Mouse (Mus musculus) myocyte (in vitro differentiated cells): Measurements from ENCODE around the gene Topaz1. TPM values are rescaled to one million over a fixed set of nuclear protein-coding genes. Genes with fewer than 3 reads are reported as not detected.

Experiments
- H3K27me3 ChIP-seq: one replicate; pipeline ENCODE4 v1.6.1; 2011; ENCODE audit not compliant: control insufficient read depth, insufficient read depth, insufficient read length
- H3K36me3 ChIP-seq: one replicate; pipeline ENCODE4 v1.6.1; 2011; ENCODE audit not compliant: control insufficient read depth, insufficient read depth
- H3K4me2 ChIP-seq: one replicate; pipeline ENCODE4 v1.6.1; 2011; ENCODE audit warnings: low read depth, control low read depth
- H3K4me3 ChIP-seq: one replicate; pipeline ENCODE4 v1.5.1; 2011; ENCODE audit warnings: mild to moderate bottlenecking, control low read depth, moderate library complexity
- H3K79me2 ChIP-seq: one replicate; pipeline ENCODE4 v1.6.1; 2011; ENCODE audit not compliant: control insufficient read depth, insufficient read depth
- H3ac ChIP-seq: one replicate; pipeline ENCODE4 v1.6.1; 2011; ENCODE audit not compliant: control insufficient read depth, insufficient read length
- CEBPB ChIP-seq: IDR thresholded peaks from 2 replicates; pipeline ENCODE4 v1.6.1; 2011; ENCODE audit warnings: mild to moderate bottlenecking, moderate library complexity; ENCODE audit not compliant: poor library complexity, insufficient read depth, severe bottlenecking
- E2F4 ChIP-seq: IDR thresholded peaks from one replicate; pipeline ENCODE4 v1.6.1; 2011; ENCODE audit warnings: mild to moderate bottlenecking, control low read depth, moderate library complexity; ENCODE audit not compliant: insufficient read depth
- MAX ChIP-seq: IDR thresholded peaks from one replicate; pipeline ENCODE4 v1.6.1; 2011; ENCODE audit warnings: low read depth, mild to moderate bottlenecking, control low read depth
- MYOD1 ChIP-seq, 3 experiments: IDR thresholded peaks; one replicate each; pipeline ENCODE4 v1.6.1; 2011; ENCODE audit warnings: control low read depth in 2 of 3, low read depth in 2 of 3, mild to moderate bottlenecking in 2 of 3, moderate library complexity in 1 of 3; ENCODE audit not compliant: insufficient read length in 2 of 3, control insufficient read depth in 1 of 3
- MYOG ChIP-seq, 3 experiments: IDR thresholded peaks; one replicate each; pipeline ENCODE4 v1.6.1; 2011; ENCODE audit warnings: control low read depth in 2 of 3, low read depth in 2 of 3, mild to moderate bottlenecking in 2 of 3; ENCODE audit not compliant: insufficient read length in 2 of 3, control insufficient read depth in 1 of 3, insufficient read depth in 1 of 3
- POLR2A ChIP-seq: IDR thresholded peaks from one replicate; pipeline ENCODE4 v1.6.1; 2011; ENCODE audit warnings: low read depth, mild to moderate bottlenecking, control low read depth, moderate library complexity; ENCODE audit not compliant: insufficient read length
- POLR2AphosphoS2 ChIP-seq: IDR thresholded peaks from one replicate; pipeline ENCODE4 v1.6.1; 2011; ENCODE audit warnings: low read depth, control low read depth; ENCODE audit not compliant: insufficient read length
- REST ChIP-seq: IDR thresholded peaks from one replicate; pipeline ENCODE4 v1.6.1; 2011; ENCODE audit warnings: mild to moderate bottlenecking, control low read depth, moderate library complexity; ENCODE audit not compliant: insufficient read depth, insufficient read length
- SRF ChIP-seq: IDR thresholded peaks from one replicate; pipeline ENCODE4 v1.6.1; 2011; ENCODE audit warnings: low read depth; ENCODE audit not compliant: control insufficient read depth, insufficient read length
- TCF12 ChIP-seq: IDR thresholded peaks from one replicate; pipeline ENCODE4 v1.6.1; 2011; ENCODE audit warnings: mild to moderate bottlenecking, control low read depth; ENCODE audit not compliant: poor library complexity, insufficient read depth, severe bottlenecking
- TCF3 ChIP-seq: IDR thresholded peaks from one replicate; pipeline ENCODE4 v1.6.1; 2011; ENCODE audit warnings: low read depth, control low read depth; ENCODE audit not compliant: insufficient read length
- USF1 ChIP-seq: IDR thresholded peaks from one replicate; pipeline ENCODE4 v1.6.1; 2011; ENCODE audit warnings: low read depth, mild to moderate bottlenecking, control low read depth, moderate library complexity
- polyA plus RNA-seq: library from polyadenylated mRNA; unstranded; fragments of >200 nt; fragmentation: generic; extraction: Trizol; gene quantifications from one replicate; pipeline ENCODE4 v1.2.1, GENCODE M21; 2012; ENCODE audit warnings: missing spikeins

Topaz1 gene
- polyA plus RNA-seq, 1 experiment = not detected

DNA sequence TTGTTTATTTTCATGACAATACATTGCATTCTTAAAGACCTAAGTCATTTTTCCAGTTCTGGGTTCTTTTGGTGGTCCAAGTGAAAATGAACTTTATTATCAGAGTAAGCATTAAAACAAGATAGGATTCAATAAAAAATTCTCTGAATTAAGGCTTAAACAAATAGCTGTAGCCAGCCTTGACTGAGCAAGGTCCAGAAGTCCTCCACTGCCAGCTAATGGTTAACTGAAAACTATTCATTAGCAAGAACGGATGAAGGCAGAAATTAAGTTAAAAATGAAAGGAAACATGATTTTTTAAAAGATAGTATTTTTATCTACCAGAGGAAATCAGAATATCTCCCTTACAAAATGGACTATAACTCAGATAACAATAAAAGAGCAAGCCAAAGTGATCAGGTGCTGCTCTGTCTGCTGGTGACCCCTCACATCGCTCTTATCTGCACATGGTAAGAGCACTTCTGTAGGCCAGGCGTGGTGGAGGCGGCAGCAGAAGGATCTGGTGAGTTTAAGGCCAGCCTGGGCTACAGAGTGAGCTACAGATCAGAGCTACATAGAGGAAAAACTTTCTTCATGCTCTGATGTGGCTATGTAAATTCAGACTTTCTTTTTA, 68.2 kb downstream of the Topaz1 start:
- peaks cover 6% of the 10 kb centered on the region for H3K36me3 ChIP-seq
- no peak for TF ChIP-seq TCF12
- TF ChIP-seq USF1 = no peak
- no peak for TF ChIP-seq SRF
- TF ChIP-seq MYOG (IDR thresholded peaks at IDR 0.05; ENCODE audit: control insufficient read depth in 1 of 3, insufficient read depth in 1 of 3, insufficient read length in 2 of 3, low read depth in 2 of 3) = no peak
- no peak for TF ChIP-seq REST
- TF ChIP-seq MYOD1 (IDR thresholded peaks at IDR 0.05; ENCODE audit: control insufficient read depth in 1 of 3, insufficient read length in 2 of 3, low read depth in 2 of 3) = no peak
- TF ChIP-seq E2F4 = no peak
- no peak for TF ChIP-seq TCF3
- TF ChIP-seq MAX = no peak
- no peak for TF ChIP-seq CEBPB
- no peak overlapping the region for H3K4me2 ChIP-seq
- no peak overlapping the region for H3K4me3 ChIP-seq
- H3K79me2 ChIP-seq = no peaks in the 10 kb centered on the region
- no peaks in the 10 kb centered on the region for H3K27me3 ChIP-seq
- H3ac ChIP-seq = no peak overlapping the region

DNA sequence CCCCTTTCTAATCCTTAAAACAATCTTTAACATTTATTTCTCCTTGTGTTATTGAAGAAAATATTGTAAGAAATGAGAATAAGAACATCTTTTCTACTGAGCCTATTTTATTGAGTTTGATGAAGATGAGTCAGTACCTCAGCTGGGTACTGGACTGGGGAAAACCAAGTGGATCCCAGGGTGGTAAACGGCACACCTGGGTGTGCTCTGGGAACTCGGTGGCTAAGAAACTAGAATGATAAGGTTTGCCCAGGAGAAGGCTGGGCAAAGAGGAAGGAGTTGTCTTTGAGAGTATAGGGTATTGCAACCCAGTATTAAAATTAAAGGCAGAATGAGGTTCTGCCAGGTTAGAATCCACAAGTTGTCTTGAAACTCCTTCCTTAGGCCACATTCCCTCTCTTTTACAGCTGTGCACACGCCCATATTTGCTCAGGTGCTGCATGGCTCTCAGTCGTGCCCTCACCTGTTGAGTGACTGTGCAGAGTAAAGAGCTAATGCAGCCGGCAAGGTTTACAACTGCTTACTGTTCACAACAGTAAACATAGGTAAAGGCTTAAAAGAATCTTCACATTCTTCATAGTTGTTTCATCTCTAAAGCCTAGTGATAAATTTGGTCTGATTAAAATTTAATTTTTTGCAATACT, 76.3 kb downstream of the Topaz1 start:
- peaks cover 8% of the 10 kb centered on the region for H3K36me3 ChIP-seq
- no peaks in the 10 kb centered on the region for H3K27me3 ChIP-seq
- no peak for TF ChIP-seq USF1
- no peak for TF ChIP-seq SRF
- no peak for TF ChIP-seq CEBPB
- TF ChIP-seq POLR2AphosphoS2 = no peak
- TF ChIP-seq REST = no peak
- no peak for TF ChIP-seq MYOG (IDR thresholded peaks at IDR 0.05; ENCODE audit: control insufficient read depth in 1 of 3, insufficient read depth in 1 of 3, insufficient read length in 2 of 3, low read depth in 2 of 3)
- TF ChIP-seq TCF3 = no peak
- no peak for TF ChIP-seq TCF12
- no peak for TF ChIP-seq POLR2A
- no peak for TF ChIP-seq MAX
- TF ChIP-seq E2F4 = no peak
- TF ChIP-seq MYOD1 (IDR thresholded peaks at IDR 0.05; ENCODE audit: control insufficient read depth in 1 of 3, insufficient read length in 2 of 3, low read depth in 2 of 3) = no peak
- H3K4me2 ChIP-seq = no peak overlapping the region
- H3ac ChIP-seq = no peak overlapping the region
- no peaks in the 10 kb centered on the region for H3K79me2 ChIP-seq
- H3K4me3 ChIP-seq = no peak overlapping the region

DNA sequence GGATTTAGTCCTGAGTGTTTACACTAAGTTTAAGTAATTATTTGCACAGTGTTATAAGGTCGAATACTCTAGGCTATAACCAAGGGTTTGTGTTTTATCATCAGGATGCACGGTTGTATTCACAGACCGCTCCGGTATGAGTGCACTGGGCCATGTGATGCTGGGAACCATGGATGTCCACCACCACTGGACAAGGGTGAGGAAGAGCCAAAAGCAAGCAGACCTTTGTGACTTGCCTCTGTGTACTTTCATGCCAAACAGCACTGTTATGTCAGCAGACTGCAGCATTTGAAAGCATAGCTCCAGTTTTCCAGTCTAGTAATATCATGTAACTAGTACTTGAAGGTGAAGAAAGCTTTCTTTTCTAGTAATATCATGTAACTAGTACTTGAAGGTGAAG, 79.6 kb downstream of the Topaz1 start:
- Histone ChIP-seq H3K27me3 (no peaks in the 10 kb centered on the region), H3K36me3 (peaks cover 11% of the 10 kb centered on the region), H3K4me3 (no peak overlapping the region), H3K4me2 (no peak overlapping the region), H3ac (no peak overlapping the region), H3K79me2 (no peaks in the 10 kb centered on the region)
- TF ChIP-seq TCF3 (no peak), MYOD1 (IDR thresholded peaks at IDR 0.05; ENCODE audit: control insufficient read depth in 1 of 3, insufficient read length in 2 of 3, low read depth in 2 of 3) (no peak), REST (no peak), TCF12 (no peak), MAX (no peak), SRF (no peak), USF1 (no peak), MYOG (IDR thresholded peaks at IDR 0.05; ENCODE audit: control insufficient read depth in 1 of 3, insufficient read depth in 1 of 3, insufficient read length in 2 of 3, low read depth in 2 of 3) (no peak)

DNA sequence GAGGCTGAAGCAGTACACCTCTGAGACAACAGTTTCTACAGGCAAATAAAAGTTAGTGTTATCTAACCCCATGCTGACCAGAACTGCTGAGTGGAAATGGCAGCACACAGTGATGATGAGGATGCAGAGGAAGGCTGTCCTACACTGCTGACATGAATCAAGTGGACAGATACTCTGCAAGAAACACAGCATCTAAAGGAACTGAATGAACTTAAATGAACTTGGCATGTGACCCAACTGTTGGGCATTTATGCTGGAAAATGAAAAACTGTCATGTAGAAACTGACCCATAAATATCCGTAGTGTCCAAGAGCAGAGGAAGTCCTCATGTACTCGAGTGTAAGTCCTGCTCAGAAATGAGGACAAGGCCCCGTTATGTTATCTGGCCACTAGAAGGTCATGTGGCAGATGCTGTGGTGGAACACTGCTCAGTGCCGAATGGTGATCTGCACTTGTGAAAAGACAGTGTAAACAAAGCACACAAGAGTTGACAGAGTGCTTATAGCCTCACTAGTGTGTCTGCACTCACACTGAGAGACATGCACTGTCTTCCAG, 82.8 kb downstream of the Topaz1 start:
- no peaks in the 10 kb centered on the region for H3K79me2 ChIP-seq
- peaks cover 7% of the 10 kb centered on the region for H3K36me3 ChIP-seq
- no peaks in the 10 kb centered on the region for H3K27me3 ChIP-seq
- no peak overlapping the region for H3K4me2 ChIP-seq
- no peak overlapping the region for H3ac ChIP-seq
- H3K4me3 ChIP-seq = no peak overlapping the region
- no peak for TF ChIP-seq USF1
- TF ChIP-seq E2F4 = no peak
- TF ChIP-seq TCF12 = no peak
- TF ChIP-seq POLR2AphosphoS2 = no peak

DNA sequence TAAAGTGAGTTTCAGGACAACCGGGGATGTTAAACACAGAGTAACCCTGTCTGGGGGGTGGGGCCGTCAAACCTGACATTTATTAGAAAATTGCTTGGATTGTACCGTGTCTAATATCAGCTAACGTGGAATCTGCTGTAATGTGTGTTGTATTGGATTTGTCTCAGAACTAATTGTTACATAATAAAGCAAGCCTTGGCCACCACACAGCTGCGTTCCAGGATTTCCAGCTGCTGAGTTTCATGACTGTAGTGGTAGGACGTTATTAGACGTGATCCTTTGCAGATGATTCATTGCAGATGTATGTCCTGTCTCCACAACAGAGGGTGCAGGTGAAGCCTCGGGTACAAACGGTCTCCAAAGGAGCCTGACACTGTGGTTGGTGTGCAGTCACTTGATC, 89.0 kb downstream of the Topaz1 start:
- Histone ChIP-seq H3K79me2 (no peaks in the 10 kb centered on the region), H3K4me2 (no peak overlapping the region), H3ac (no peak overlapping the region), H3K4me3 (no peak overlapping the region), H3K27me3 (no peaks in the 10 kb centered on the region), H3K36me3 (no peaks in the 10 kb centered on the region)
- TF ChIP-seq POLR2A (no peak), SRF (no peak)
